Mouse (Mus musculus) heart, postnatal 0 days (tissue): ENCODE results near the gene Haus7.

ENCODE experiments used
- CTCF ChIP-seq: IDR thresholded peaks from 2 replicates; pipeline ENCODE4 v1.5.1; 2016; ENCODE audit warnings: antibody characterized with exemption, control low read depth, low read depth
- EP300 ChIP-seq: IDR thresholded peaks from 2 replicates; pipeline ENCODE4 v1.6.1; 2016; ENCODE audit warnings: antibody characterized with exemption, low read depth

DNA sequence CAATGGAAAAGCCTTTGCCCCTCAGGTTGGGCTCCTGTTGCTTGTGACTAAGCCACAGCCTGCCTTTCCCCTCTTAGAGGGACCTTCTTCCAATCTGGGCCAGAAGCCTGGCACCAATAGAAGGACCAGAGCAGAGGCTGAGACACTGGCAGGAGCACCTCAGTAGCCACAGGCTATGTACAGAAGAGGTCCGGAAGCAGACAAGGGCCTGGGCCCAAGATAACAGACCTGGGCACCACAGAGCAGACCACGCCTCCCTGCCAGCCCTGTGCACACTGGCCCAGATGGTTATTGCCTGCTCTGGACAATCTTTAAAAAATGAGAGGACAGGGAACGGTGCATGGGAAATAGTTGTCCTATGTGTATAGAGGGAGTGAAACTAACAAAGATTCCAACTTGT, 12.9 kb upstream of the Haus7 start:
- TF ChIP-seq CTCF (no peak), EP300 (no peak)
